Mouse (Mus musculus): ENCODE measurements around the gene Fam168a. TPM values are rescaled to one million over a fixed set of nuclear protein-coding genes. Genes with fewer than 3 reads are reported as not detected.

The Fam168a gene
- 127 and 144 TPM in 2 replicates for polyA plus RNA-seq (2012; rRNA removed)

DNA sequence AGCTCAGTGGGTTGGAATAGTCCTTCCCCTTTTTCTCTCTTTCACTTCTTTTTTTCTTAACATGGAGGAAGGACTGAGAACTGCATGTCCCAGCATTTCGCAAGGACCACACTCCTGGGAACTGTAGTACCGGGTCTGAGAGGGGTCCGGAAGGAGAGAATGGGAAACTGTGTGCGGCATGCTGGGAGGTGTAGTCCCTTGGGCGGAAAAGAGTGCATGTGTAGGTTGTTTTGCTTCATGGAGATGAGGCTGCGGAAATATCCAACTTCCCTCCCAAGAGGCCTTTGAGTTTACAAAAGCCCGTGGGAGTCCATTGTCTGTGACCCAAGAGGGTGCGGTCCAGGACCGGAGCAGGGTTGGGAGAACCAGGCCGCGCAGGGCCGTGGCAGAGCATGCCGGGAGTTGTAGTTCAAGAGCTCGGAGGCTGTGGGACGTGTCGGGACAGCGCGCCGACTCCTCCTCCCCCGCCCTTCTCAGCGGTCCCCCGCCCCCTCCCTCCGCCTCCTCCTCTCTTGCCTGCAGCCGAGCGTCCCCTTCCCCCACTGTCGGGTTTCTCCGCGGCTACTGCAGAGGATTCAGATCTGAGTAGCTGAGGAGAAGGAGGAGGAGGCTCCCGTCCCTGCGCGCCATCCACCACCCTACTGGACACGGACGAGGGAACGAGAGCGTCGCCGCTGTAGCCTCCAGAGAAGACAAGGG is at the start of gene Fam168a:
Gene Fam168a (plus strand): TSS at position 493 of the 699 bp plus-strand sequence.
- TF ChIP-seq CTCF (IDR thresholded peaks at IDR 0.05; ENCODE audit: borderline replicate concordance, insufficient read depth, low read depth, low read length), result no peak; the same call in 1 of the 2 replicates
- peak; percentile 91 for TF ChIP-seq POLR2A (IDR thresholded peaks at IDR 0.05; ENCODE audit: borderline replicate concordance, insufficient read depth, low read length)
- DNase-seq, result peak; percentile 95 to 96
- under 1% methylated on average over 34 of the region's 37 CpGs for WGBS
- peak within 1 kb of the TSS; percentile 91 for H3K27ac ChIP-seq (ENCODE audit: insufficient read depth, low read length)
- peak within 1 kb of the TSS; percentile 89 for H3K4me3 ChIP-seq (replicated peaks; ENCODE audit: insufficient read depth, low read depth, low read length)
- H3K4me1 ChIP-seq (ENCODE audit: control insufficient read depth, insufficient read depth, low read length), result peaks cover 2% of the 10 kb centered on the region; the same call in 1 of the 2 replicates
- no peaks in the 10 kb centered on the region for H3K27me3 ChIP-seq (ENCODE audit: control insufficient read depth, insufficient read depth, low read length)

DNA sequence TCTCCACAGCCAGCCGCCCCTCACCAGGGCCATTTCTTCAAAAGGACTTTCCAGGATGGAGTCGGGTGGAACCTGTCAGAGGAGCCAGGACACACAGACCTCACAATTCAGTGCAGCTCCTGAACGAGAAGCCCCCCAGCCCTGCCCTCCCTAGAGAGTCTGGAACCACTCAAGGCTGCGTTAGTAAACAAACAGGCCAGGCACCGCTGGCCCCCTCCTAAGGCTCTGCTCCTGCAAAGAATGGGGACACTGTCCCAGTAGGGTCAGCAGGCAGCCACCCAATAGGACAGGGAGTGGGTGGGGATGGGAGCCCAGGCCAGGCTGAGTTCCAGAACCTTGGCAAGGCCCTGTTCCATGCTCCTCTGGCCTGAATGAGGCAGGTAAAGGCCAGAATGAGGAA is 49.7 kb upstream of the Fam168a start:
- Histone ChIP-seq H3K27ac (ENCODE audit: insufficient read depth, low read length) (peak overlapping the region; percentile 89; the same call in 1 of the 2 replicates), H3K27me3 (ENCODE audit: control insufficient read depth, insufficient read depth, low read length) (no peaks in the 10 kb centered on the region), H3K4me1 (ENCODE audit: control insufficient read depth, insufficient read depth, low read length) (no peaks in the 10 kb centered on the region), H3K4me3 (replicated peaks; ENCODE audit: insufficient read depth, low read depth, low read length) (peak overlapping the region; percentile 55)
- TF ChIP-seq POLR2A (IDR thresholded peaks at IDR 0.05; ENCODE audit: borderline replicate concordance, insufficient read depth, low read length) (no peak), CTCF (IDR thresholded peaks at IDR 0.05; ENCODE audit: borderline replicate concordance, insufficient read depth, low read depth, low read length) (no peak)
- WGBS, result 40% methylated on average over 5 of the region's 5 CpGs
- DNase-seq, result peak; percentile 28 to 45

DNA sequence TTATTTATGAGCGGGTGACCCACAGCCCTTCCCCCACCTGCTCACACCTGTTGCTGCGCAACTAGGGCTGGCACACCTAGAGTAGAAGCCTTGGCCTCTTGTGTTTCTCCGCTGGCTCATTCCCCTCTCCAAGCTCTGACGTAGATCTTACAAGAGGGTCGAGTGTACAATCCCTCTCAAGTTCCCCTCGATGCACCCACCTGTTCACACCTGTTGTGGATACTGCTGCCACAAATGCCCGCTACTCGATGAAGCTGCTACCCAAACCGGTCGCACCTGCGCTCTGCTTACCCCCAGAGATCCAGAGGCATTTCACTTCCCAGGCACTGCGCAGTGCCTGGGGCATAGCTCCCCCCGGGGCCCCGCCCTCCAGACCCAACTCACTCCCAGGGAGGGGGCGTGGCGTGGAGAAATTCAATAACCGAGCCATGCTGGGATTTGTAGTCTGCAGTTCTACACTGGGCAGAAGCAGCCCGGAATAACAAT is 48.3 kb upstream of the Fam168a start:
- no peak for TF ChIP-seq CTCF (IDR thresholded peaks at IDR 0.05; ENCODE audit: borderline replicate concordance, insufficient read depth, low read depth, low read length)
- Histone ChIP-seq H3K4me1 (ENCODE audit: control insufficient read depth, insufficient read depth, low read length) (no peaks in the 10 kb centered on the region), H3K27ac (ENCODE audit: insufficient read depth, low read length) (no peak overlapping the region), H3K4me3 (replicated peaks; ENCODE audit: insufficient read depth, low read depth, low read length) (peak overlapping the region; percentile 22), H3K27me3 (ENCODE audit: control insufficient read depth, insufficient read depth, low read length) (no peaks in the 10 kb centered on the region)
- WGBS, result 27% methylated on average over 18 of the region's 18 CpGs
- no peak for DNase-seq

DNA sequence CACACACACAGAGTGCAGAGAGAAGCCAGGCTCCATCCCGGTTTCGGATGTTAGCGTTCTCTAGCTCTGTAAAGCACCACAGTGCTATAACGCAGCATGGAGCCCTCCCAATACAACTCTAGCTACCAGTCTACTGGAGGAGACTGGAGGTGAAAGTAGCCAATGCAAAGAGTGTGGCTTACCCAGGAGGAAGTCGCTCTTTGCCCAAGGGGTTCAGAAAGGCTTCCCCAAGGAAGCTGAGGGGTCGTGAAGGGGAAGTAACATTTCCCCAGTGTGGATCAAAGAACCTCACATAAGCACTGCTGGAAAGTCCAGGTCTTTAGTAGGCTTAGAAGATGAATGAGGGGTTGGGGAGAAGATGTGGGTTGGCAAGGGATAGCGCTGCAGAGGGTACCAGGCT is 45.2 kb upstream of the Fam168a start:
- no peak for DNase-seq
- Histone ChIP-seq H3K4me1 (ENCODE audit: control insufficient read depth, insufficient read depth, low read length) (no peaks in the 10 kb centered on the region), H3K27ac (ENCODE audit: insufficient read depth, low read length) (no peak overlapping the region), H3K27me3 (ENCODE audit: control insufficient read depth, insufficient read depth, low read length) (no peaks in the 10 kb centered on the region), H3K4me3 (replicated peaks; ENCODE audit: insufficient read depth, low read depth, low read length) (no peak overlapping the region)
- no peak for TF ChIP-seq CTCF (IDR thresholded peaks at IDR 0.05; ENCODE audit: borderline replicate concordance, insufficient read depth, low read depth, low read length)
- no peak for TF ChIP-seq POLR2A (IDR thresholded peaks at IDR 0.05; ENCODE audit: borderline replicate concordance, insufficient read depth, low read length)
- WGBS, result 87% methylated on average over 7 of the region's 7 CpGs

DNA sequence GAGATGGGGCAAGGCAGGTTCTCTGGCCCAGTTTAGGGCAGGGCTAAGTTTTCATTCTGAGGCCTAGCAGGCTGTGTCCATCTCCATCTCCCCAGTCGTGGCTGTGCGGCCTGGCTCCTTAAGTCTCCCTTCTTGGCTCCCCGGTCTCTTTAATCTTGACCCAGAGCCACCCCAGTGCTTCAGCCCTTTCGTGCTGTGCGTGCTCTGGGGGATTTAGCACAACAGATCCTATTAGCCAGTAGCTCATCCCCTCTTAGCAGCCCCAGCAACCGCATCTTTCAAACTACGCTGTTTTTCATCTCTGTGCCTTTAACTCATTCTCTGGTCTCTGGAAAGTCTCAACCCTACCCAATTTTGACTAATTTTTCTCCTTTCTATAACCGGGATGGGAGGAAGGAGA is 44.2 kb upstream of the Fam168a start, which contains the start of gene Plekhb1:
Gene Plekhb1 (minus strand): TSS at position 184 of the 400 bp plus-strand sequence.
- WGBS, result 80% methylated on average over 8 of the region's 8 CpGs
- DNase-seq, result no peak
- TF ChIP-seq CTCF (IDR thresholded peaks at IDR 0.05; ENCODE audit: borderline replicate concordance, insufficient read depth, low read depth, low read length), result no peak
- TF ChIP-seq POLR2A (IDR thresholded peaks at IDR 0.05; ENCODE audit: borderline replicate concordance, insufficient read depth, low read length), result no peak

DNA sequence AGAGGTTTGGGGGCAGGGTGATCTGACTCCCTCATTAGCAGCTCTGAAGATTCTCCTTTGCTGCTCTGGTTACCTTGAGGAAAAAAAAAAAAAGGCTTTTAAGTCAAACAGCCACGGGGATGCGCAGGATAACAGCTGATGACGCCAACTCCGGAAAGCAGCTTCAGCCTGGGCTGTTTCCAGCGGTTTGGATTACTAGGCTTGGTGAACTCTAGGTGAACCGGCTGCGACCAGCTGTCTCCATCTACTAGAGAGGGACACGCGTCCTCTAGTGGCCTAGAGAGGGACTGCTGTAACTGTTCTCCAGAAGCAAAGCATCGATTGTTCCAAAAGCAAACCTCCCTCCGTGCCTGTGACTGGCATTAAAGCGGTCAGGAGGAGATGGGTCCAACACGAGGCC is 43.2 kb upstream of the Fam168a start:
- peak; percentile 81 to 86 for DNase-seq
- Histone ChIP-seq H3K27me3 (ENCODE audit: control insufficient read depth, insufficient read depth, low read length) (no peaks in the 10 kb centered on the region), H3K4me1 (ENCODE audit: control insufficient read depth, insufficient read depth, low read length) (no peaks in the 10 kb centered on the region), H3K4me3 (replicated peaks; ENCODE audit: insufficient read depth, low read depth, low read length) (peak overlapping the region; percentile 41), H3K27ac (ENCODE audit: insufficient read depth, low read length) (no peak overlapping the region)
- no peak for TF ChIP-seq POLR2A (IDR thresholded peaks at IDR 0.05; ENCODE audit: borderline replicate concordance, insufficient read depth, low read length)
- TF ChIP-seq CTCF (IDR thresholded peaks at IDR 0.05; ENCODE audit: borderline replicate concordance, insufficient read depth, low read depth, low read length), result peak; percentile 97
- WGBS, result 1% methylated on average over 13 of the region's 13 CpGs

More for the DNA sequence above, 44.2 kb upstream of the Fam168a start, which contains the start of gene Plekhb1:
- no peaks in the 10 kb centered on the region for H3K27me3 ChIP-seq (ENCODE audit: control insufficient read depth, insufficient read depth, low read length)
- peak within 1 kb of the TSS; percentile 35 for H3K4me3 ChIP-seq (replicated peaks; ENCODE audit: insufficient read depth, low read depth, low read length)
- H3K4me1 ChIP-seq (ENCODE audit: control insufficient read depth, insufficient read depth, low read length), result no peaks in the 10 kb centered on the region
- no peak within 1 kb of the TSS for H3K27ac ChIP-seq (ENCODE audit: insufficient read depth, low read length)

DNA sequence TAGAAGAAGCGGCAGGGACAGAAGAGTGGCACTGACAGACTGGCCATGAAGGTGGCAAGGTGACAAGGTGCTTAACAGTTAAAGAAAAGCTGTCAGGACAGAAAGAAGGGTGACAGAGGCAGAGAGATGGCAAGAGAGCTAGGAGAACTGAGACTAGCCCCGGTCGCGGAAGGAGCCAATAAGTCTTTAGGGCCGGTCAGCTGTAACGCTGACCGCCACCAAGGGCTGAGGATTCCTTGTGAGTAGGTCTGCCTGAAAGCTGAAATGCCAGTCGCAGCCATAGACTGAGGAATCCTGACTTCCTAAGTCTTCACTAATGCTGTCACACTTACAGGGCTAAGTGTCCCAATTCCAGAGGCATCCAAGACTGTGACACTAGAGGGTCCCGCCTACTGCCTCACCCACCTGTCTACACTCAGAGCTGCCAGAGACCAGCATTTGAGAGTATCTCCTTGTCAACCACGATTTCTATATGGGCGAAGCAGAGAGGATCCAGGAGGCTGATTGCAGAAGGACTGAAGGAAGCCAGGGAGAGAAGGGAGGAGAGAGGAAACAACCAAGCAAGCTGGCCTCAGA is 42.6 kb upstream of the Fam168a start:
- WGBS, result 58% methylated on average over 11 of the region's 11 CpGs
- Histone ChIP-seq H3K4me1 (ENCODE audit: control insufficient read depth, insufficient read depth, low read length) (no peaks in the 10 kb centered on the region), H3K27me3 (ENCODE audit: control insufficient read depth, insufficient read depth, low read length) (no peaks in the 10 kb centered on the region), H3K27ac (ENCODE audit: insufficient read depth, low read length) (no peak overlapping the region), H3K4me3 (replicated peaks; ENCODE audit: insufficient read depth, low read depth, low read length) (no peak overlapping the region)
- no peak for TF ChIP-seq CTCF (IDR thresholded peaks at IDR 0.05; ENCODE audit: borderline replicate concordance, insufficient read depth, low read depth, low read length)
- no peak for TF ChIP-seq POLR2A (IDR thresholded peaks at IDR 0.05; ENCODE audit: borderline replicate concordance, insufficient read depth, low read length)
- DNase-seq, result no peak

DNA sequence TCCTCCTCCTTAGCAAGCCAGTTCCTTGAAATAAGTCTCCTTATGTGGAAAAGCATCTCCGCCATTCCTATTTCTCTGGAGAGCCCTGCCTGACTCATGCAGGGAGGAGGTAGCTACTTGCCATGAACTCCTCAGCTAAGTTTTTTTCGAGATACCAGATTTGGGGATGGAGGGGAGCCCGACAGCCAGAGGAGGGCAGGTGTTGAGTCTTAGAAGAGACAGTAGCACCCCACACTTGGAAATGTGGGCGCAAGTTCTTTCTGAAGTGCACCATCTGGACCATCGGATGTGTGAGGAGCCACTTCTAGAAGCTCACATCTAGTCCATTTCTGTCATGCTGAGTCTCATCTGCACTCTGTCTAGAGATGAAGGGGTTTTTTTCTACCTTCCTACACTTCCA is 35.8 kb upstream of the Fam168a start:
- TF ChIP-seq CTCF (IDR thresholded peaks at IDR 0.05; ENCODE audit: borderline replicate concordance, insufficient read depth, low read depth, low read length) (no peak), POLR2A (IDR thresholded peaks at IDR 0.05; ENCODE audit: borderline replicate concordance, insufficient read depth, low read length) (no peak)
- no peak overlapping the region for H3K27ac ChIP-seq (ENCODE audit: insufficient read depth, low read length)
- 83% methylated on average over 5 of the region's 5 CpGs for WGBS
- H3K4me1 ChIP-seq (ENCODE audit: control insufficient read depth, insufficient read depth, low read length), result no peaks in the 10 kb centered on the region
- H3K4me3 ChIP-seq (replicated peaks; ENCODE audit: insufficient read depth, low read depth, low read length), result no peak overlapping the region
- no peaks in the 10 kb centered on the region for H3K27me3 ChIP-seq (ENCODE audit: control insufficient read depth, insufficient read depth, low read length)
- no peak for DNase-seq

Measured in cerebellum, adult 2 months (tissue).